ENCODE assay signal across 8 mouse cellular contexts in genomic region chr19:44069914-44070232, GRCm38 (mm10). TPM values are rescaled to one million over a fixed set of nuclear protein-coding genes. Genes with fewer than 3 reads are reported as not detected.
DNase-seq lines count a peak whose midpoint lies in the region; ATAC-seq and TF ChIP-seq lines count a peak whose summit lies in the region.

No protein-coding gene starts in this region.

- H3K4me2 ChIP-seq in forebrain, embryonic 14.5 days (ENCODE audit: low read length): peak overlapping the region; percentile 96
- H3K4me2 ChIP-seq in liver, embryonic 14.5 days (ENCODE audit: low read depth): peak overlapping the region; percentile 78

- peak overlapping the region; percentile 79 for H3K9ac ChIP-seq in forebrain, embryonic 14.5 days (ENCODE audit: low read length)
- H3K9ac ChIP-seq in liver, embryonic 14.5 days (replicated peaks): peak overlapping the region; percentile 35

- no peak for DNase-seq in heart, embryonic 10.5 days (ENCODE audit: low spot score)
- no peak for DNase-seq in heart, postnatal 4 days
- DNase-seq in forebrain, embryonic 14.5 days (ENCODE audit: low spot score): no peak
- DNase-seq in liver, embryonic 14.5 days (ENCODE audit: low read depth in 3 of 3, low spot score in 3 of 3): no peak
- DNase-seq in thymus, postnatal 4 days: no peak
- DNase-seq in left cerebral cortex, postnatal 14 days (ENCODE audit: low spot score in 2 of 2): no peak
- no peak for DNase-seq in left cerebral cortex, postnatal 25 days (ENCODE audit: low spot score in 2 of 2)

- peaks cover 3% of the 10 kb centered on the region for H3K79me3 ChIP-seq in C2C12 (ENCODE audit: low read depth)

- peak overlapping the region; percentile 86 for H3K4me3 ChIP-seq in heart, embryonic 10.5 days
- H3K4me3 ChIP-seq in C2C12 (ENCODE audit: insufficient read depth, poor library complexity, severe bottlenecking): peak overlapping the region; percentile 60
- peak overlapping the region; percentile 73 for H3K4me3 ChIP-seq in forebrain, embryonic 14.5 days (ENCODE audit: low read depth, low read length)
- peak overlapping the region; percentile 58 to 66 for H3K4me3 ChIP-seq in liver, embryonic 14.5 days (ENCODE audit: insufficient read depth in 1 of 2, low read depth in 2 of 2, low read length in 2 of 2)

- peaks cover 22% of the 10 kb centered on the region for H3K79me2 ChIP-seq in C2C12 (ENCODE audit: control insufficient read depth, insufficient read depth)

- intact Hi-C loops in left cerebral cortex, postnatal 14 days (cut with DNase I): no loop called here
- intact Hi-C loops in left cerebral cortex, postnatal 25 days (cut with DNase I): no loop called here

- WGBS in heart, embryonic 10.5 days: 9% methylated on average over 4 of the region's 4 CpGs
- WGBS in forebrain, embryonic 14.5 days: 6% methylated on average over 4 of the region's 4 CpGs
- 10% methylated on average over 4 of the region's 4 CpGs for WGBS in liver, embryonic 14.5 days (ENCODE audit: insufficient replicate concordance)

- H3K27ac ChIP-seq in heart, embryonic 10.5 days: peak overlapping the region; percentile 85
- peak overlapping the region; percentile 44; the same call in 1 of the 2 replicates for H3K27ac ChIP-seq in forebrain, embryonic 14.5 days (ENCODE audit: low read depth, low read length)
- H3K27ac ChIP-seq in liver, embryonic 14.5 days: no peak overlapping the region

- H3K27me3 ChIP-seq in heart, embryonic 10.5 days (ENCODE audit: insufficient read depth, poor library complexity, severe bottlenecking): no peaks in the 10 kb centered on the region
- H3K27me3 ChIP-seq in C2C12 (ENCODE audit: control insufficient read depth, insufficient read depth, insufficient read length): no peaks in the 10 kb centered on the region
- H3K27me3 ChIP-seq in forebrain, embryonic 14.5 days (replicated peaks; ENCODE audit: control insufficient read depth, insufficient read depth, low read length): no peaks in the 10 kb centered on the region
- H3K27me3 ChIP-seq in liver, embryonic 14.5 days (ENCODE audit: control insufficient read depth, insufficient read depth, low read length): no peaks in the 10 kb centered on the region

- H3K36me3 ChIP-seq in heart, embryonic 10.5 days: 0 out of 2 replicates have a peak, but pooled peaks cover 14% of the 10 kb centered on the region
- peaks cover 39% of the 10 kb centered on the region for H3K36me3 ChIP-seq in C2C12 (ENCODE audit: control insufficient read depth, insufficient read depth)
- peaks cover 11% of the 10 kb centered on the region for H3K36me3 ChIP-seq in forebrain, embryonic 14.5 days (ENCODE audit: control insufficient read depth, insufficient read depth, low read length)
- H3K36me3 ChIP-seq in liver, embryonic 14.5 days (replicated peaks; ENCODE audit: control insufficient read depth, insufficient read depth, low read depth): no peaks in the 10 kb centered on the region; the same call in 1 of the 2 replicates

- ATAC-seq in forebrain, embryonic 14.5 days: no peak
- peak; percentile 54 for ATAC-seq in liver, embryonic 14.5 days (ENCODE audit: insufficient read depth)

- H3K4me1 ChIP-seq in heart, embryonic 10.5 days: peaks cover 13% of the 10 kb centered on the region; the same call in 1 of the 2 replicates
- 0 out of 2 replicates have a peak, but pooled peaks cover 3% of the 10 kb centered on the region for H3K4me1 ChIP-seq in forebrain, embryonic 14.5 days (ENCODE audit: control insufficient read depth, insufficient read depth, low read length)
- H3K4me1 ChIP-seq in liver, embryonic 14.5 days (replicated peaks; ENCODE audit: control insufficient read depth in 2 of 2, insufficient read depth in 2 of 2, low read length in 1 of 2): peaks cover 0 to 14% of the 10 kb centered on the region in 2 experiments; a peak in 3 of 4 replicates

- TF ChIP-seq CTCF in C2C12 (IDR thresholded peaks at IDR 0.05; ENCODE audit: control insufficient read depth, insufficient read depth, insufficient read length): no peak
- no peak for TF ChIP-seq CTCF in liver, embryonic 14.5 days (IDR thresholded peaks at IDR 0.05; ENCODE audit: low read depth)

- H3ac ChIP-seq in C2C12 (ENCODE audit: control insufficient read depth, insufficient read length, low read depth): peak overlapping the region; percentile 32

- TF ChIP-seq EP300 in liver, embryonic 14.5 days (IDR thresholded peaks at IDR 0.05; ENCODE audit: low read depth): no peak

- H3K9me3 ChIP-seq in heart, embryonic 10.5 days: no peaks in the 10 kb centered on the region
- H3K9me3 ChIP-seq in forebrain, embryonic 14.5 days (replicated peaks; ENCODE audit: control insufficient read depth, low read length): no peaks in the 10 kb centered on the region
- no peaks in the 10 kb centered on the region for H3K9me3 ChIP-seq in liver, embryonic 14.5 days (ENCODE audit: control insufficient read depth, low read length)

TF ChIP-seq in C2C12, 6 proteins besides CTCF, POLR2A, EP300 and RAD21:
- TF ChIP-seq USF1 (IDR thresholded peaks at IDR 0.05; ENCODE audit: low read depth): no peak
- no peak for TF ChIP-seq MAX (IDR thresholded peaks at IDR 0.05)
- TF ChIP-seq MYOD1 (IDR thresholded peaks at IDR 0.05; ENCODE audit: control insufficient read depth, insufficient read length, low read depth): no peak
- no peak for TF ChIP-seq MYOG (IDR thresholded peaks at IDR 0.05; ENCODE audit: control insufficient read depth, extremely low read depth, insufficient read length)
- no peak for TF ChIP-seq CEBPB (IDR thresholded peaks at IDR 0.05; ENCODE audit: low read depth)
- TF ChIP-seq FOSL1 (IDR thresholded peaks at IDR 0.05; ENCODE audit: insufficient read depth, low read length, poor library complexity, severe bottlenecking): no peak

RNA-seq across cellular contexts. Expression of gene Erlin1, which starts 0.3 kb away (rescaled TPM):
- 18.6 and 24.6 TPM in 2 replicates for polyA plus RNA-seq in heart, embryonic 10.5 days (2016; fragmentation: Nextera tagmentation; extraction: Ambion mirVana)
- 1 to 10 TPM; 8.9 to 9.5 TPM for total RNA-seq in heart, postnatal 4 days (2021)
- polyA plus RNA-seq in C2C12 (2012; fragmentation: generic; extraction: Trizol): 14.8 TPM
- 16.5 and 16.9 TPM in 2 replicates for polyA plus RNA-seq in forebrain, embryonic 14.5 days (2014; fragmentation: Nextera tagmentation; extraction: Ambion mirVana)
- polyA plus RNA-seq in liver, embryonic 14.5 days (2012; rRNA removed): 7.1 and 11.4 TPM in 2 replicates
- polyA plus RNA-seq in liver, embryonic 14.5 days (2014; fragmentation: Nextera tagmentation; extraction: Ambion mirVana): 13.0 and 13.4 TPM in 2 replicates
- 10 to 100 TPM; 20.1 to 23.2 TPM for total RNA-seq in left cerebral cortex, postnatal 14 days (2021)
- total RNA-seq in left cerebral cortex, postnatal 25 days (2021): 10 to 100 TPM; 21.4 to 25.5 TPM

RNA-seq across cellular contexts. Expression of gene Chuk, which starts 37.4 kb away (rescaled TPM):
- 36.8 and 47.0 TPM in 2 replicates for polyA plus RNA-seq in heart, embryonic 10.5 days (2016; fragmentation: Nextera tagmentation; extraction: Ambion mirVana)
- total RNA-seq in heart, postnatal 4 days (2021): 10 to 100 TPM; 33.4 to 33.9 TPM
- polyA plus RNA-seq in C2C12 (2012; fragmentation: generic; extraction: Trizol): 9.7 TPM
- 44.8 and 51.2 TPM in 2 replicates for polyA plus RNA-seq in forebrain, embryonic 14.5 days (2014; fragmentation: Nextera tagmentation; extraction: Ambion mirVana)
- polyA plus RNA-seq in liver, embryonic 14.5 days (2012; rRNA removed): 14.8 and 20.7 TPM in 2 replicates
- polyA plus RNA-seq in liver, embryonic 14.5 days (2014; fragmentation: Nextera tagmentation; extraction: Ambion mirVana): 20.5 and 21.0 TPM in 2 replicates
- 10 to 100 TPM; 40.9 to 54.5 TPM for total RNA-seq in left cerebral cortex, postnatal 14 days (2021)
- 10 to 100 TPM; 42.2 to 54.8 TPM for total RNA-seq in left cerebral cortex, postnatal 25 days (2021)

RNA-seq across cellular contexts. Expression of gene Cyp2c23, which starts 40.9 kb away (rescaled TPM):
- 0.11 TPM in 1 of 2 replicates, not detected in the other for polyA plus RNA-seq in heart, embryonic 10.5 days (2016; fragmentation: Nextera tagmentation; extraction: Ambion mirVana)
- not detected for total RNA-seq in heart, postnatal 4 days (2021)
- not detected for polyA plus RNA-seq in C2C12 (2012; fragmentation: generic; extraction: Trizol)
- polyA plus RNA-seq in forebrain, embryonic 14.5 days (2014; fragmentation: Nextera tagmentation; extraction: Ambion mirVana): 0.11 TPM in 1 of 2 replicates, not detected in the other
- 9.9 and 10.5 TPM in 2 replicates for polyA plus RNA-seq in liver, embryonic 14.5 days (2012; rRNA removed)
- 20.7 and 23.4 TPM in 2 replicates for polyA plus RNA-seq in liver, embryonic 14.5 days (2014; fragmentation: Nextera tagmentation; extraction: Ambion mirVana)
- total RNA-seq in left cerebral cortex, postnatal 14 days (2021): under 1 TPM; 0.24 to 0.40 TPM
- under 1 TPM; 0.16 to 0.37 TPM for total RNA-seq in left cerebral cortex, postnatal 25 days (2021)
